Mouse (Mus musculus): ENCODE measurements around the gene Tgfb2.

GRCm38 (mm10) chr1:186691708-186692107, 14.1 kb downstream of the Tgfb2 start:
- TF ChIP-seq POLR2A (IDR thresholded peaks at IDR 0.05; ENCODE audit: low read depth, low read length), result no peak
- no peak for TF ChIP-seq CTCF (conservative IDR thresholded peaks at IDR 0.05; ENCODE audit: insufficient read depth, insufficient read length, low read depth, low read length)

All from kidney, adult 2 months (tissue).